8 mouse cellular contexts compared by ENCODE assay signal in genomic region chr4:149305761-149306711, GRCm38 (mm10). TPM values are rescaled to one million over a fixed set of nuclear protein-coding genes. Genes with fewer than 3 reads are reported as not detected.
DNase-seq lines count a peak whose midpoint lies in the region; ATAC-seq and TF ChIP-seq lines count a peak whose summit lies in the region.

No protein-coding gene starts in this region.

- no peaks in the 10 kb centered on the region for H3K9me3 ChIP-seq in heart, embryonic 15.5 days (replicated peaks)
- no peaks in the 10 kb centered on the region for H3K9me3 ChIP-seq in G1E (replicated peaks)
- no peaks in the 10 kb centered on the region for H3K9me3 ChIP-seq in forebrain, embryonic 15.5 days
- no peaks in the 10 kb centered on the region for H3K9me3 ChIP-seq in liver, postnatal 0 days (ENCODE audit: low read length)

- H3K4me3 ChIP-seq in heart, embryonic 15.5 days, result peak overlapping the region; percentile 87
- peak overlapping the region; percentile 85 for H3K4me3 ChIP-seq in G1E (ENCODE audit: low read depth, low read length)
- H3K4me3 ChIP-seq in forebrain, embryonic 15.5 days, result peak overlapping the region; percentile 70
- peak overlapping the region; percentile 81 for H3K4me3 ChIP-seq in liver, postnatal 0 days (ENCODE audit: low read depth, low read length)

- no peak for DNase-seq in heart, postnatal 36 days
- DNase-seq in G1E (ENCODE audit: low spot score), result no peak
- DNase-seq in liver, postnatal 0 days, result no peak
- no peak for DNase-seq in cerebellum, postnatal 10 days
- DNase-seq in left cerebral cortex, adult 11 months (ENCODE audit: low spot score), result no peak
- DNase-seq in cerebellum, adult 18-20 months, result no peak

- TF ChIP-seq CTCF in G1E (IDR thresholded peaks at IDR 0.05; ENCODE audit: low read depth, low read length), result no peak
- TF ChIP-seq CTCF in liver, postnatal 0 days (IDR thresholded peaks at IDR 0.05; ENCODE audit: low read depth), result no peak

- peak overlapping the region; percentile 95 for H3K27ac ChIP-seq in heart, embryonic 15.5 days
- peak overlapping the region; percentile 96 for H3K27ac ChIP-seq in forebrain, embryonic 15.5 days (replicated peaks)
- peak overlapping the region; percentile 87 for H3K27ac ChIP-seq in liver, postnatal 0 days (ENCODE audit: low read depth)

- 31% methylated on average over 14 of the region's 14 CpGs for WGBS in heart, embryonic 15.5 days
- 23% methylated on average over 14 of the region's 14 CpGs for whole genome bisulfite sequencing in forebrain, embryonic 15.5 days
- 43% methylated on average over 14 of the region's 14 CpGs for WGBS in liver, postnatal 0 days (ENCODE audit: insufficient replicate concordance)

- H3K4me1 ChIP-seq in heart, embryonic 15.5 days (replicated peaks), result peaks cover 42% of the 10 kb centered on the region
- H3K4me1 ChIP-seq in G1E (ENCODE audit: insufficient read depth, low read depth, low read length), result peaks cover 43% of the 10 kb centered on the region
- peaks cover 58% of the 10 kb centered on the region for H3K4me1 ChIP-seq in forebrain, embryonic 15.5 days
- peaks cover 21% of the 10 kb centered on the region for H3K4me1 ChIP-seq in liver, postnatal 0 days (ENCODE audit: insufficient read depth)

- H3K36me3 ChIP-seq in heart, embryonic 15.5 days, result no peaks in the 10 kb centered on the region
- H3K36me3 ChIP-seq in G1E (replicated peaks), result no peaks in the 10 kb centered on the region
- no peaks in the 10 kb centered on the region for H3K36me3 ChIP-seq in forebrain, embryonic 15.5 days
- no peaks in the 10 kb centered on the region for H3K36me3 ChIP-seq in liver, postnatal 0 days (replicated peaks; ENCODE audit: insufficient read depth, low read length)

- no peaks in the 10 kb centered on the region for H3K27me3 ChIP-seq in heart, embryonic 15.5 days
- peaks cover 24% of the 10 kb centered on the region for H3K27me3 ChIP-seq in G1E (ENCODE audit: insufficient read depth, low read length)
- H3K27me3 ChIP-seq in forebrain, embryonic 15.5 days, result no peaks in the 10 kb centered on the region
- peaks cover 4% of the 10 kb centered on the region for H3K27me3 ChIP-seq in liver, postnatal 0 days (ENCODE audit: insufficient read depth, low read length)

- peak overlapping the region; percentile 82 for H3K4me2 ChIP-seq in heart, embryonic 15.5 days
- H3K4me2 ChIP-seq in forebrain, embryonic 15.5 days (replicated peaks), result peak overlapping the region; percentile 48
- peak overlapping the region; percentile 84 for H3K4me2 ChIP-seq in liver, postnatal 0 days (ENCODE audit: low read depth, low read length)

- 0 out of 2 replicates have a peak, but pooled peaks have one; percentile 31 for TF ChIP-seq EP300 in liver, postnatal 0 days (IDR thresholded peaks at IDR 0.05; ENCODE audit: low read depth)

- H3K9ac ChIP-seq in heart, embryonic 15.5 days, result peak overlapping the region; percentile 97
- peak overlapping the region; percentile 82 for H3K9ac ChIP-seq in forebrain, embryonic 15.5 days (replicated peaks)
- peak overlapping the region; percentile 78 for H3K9ac ChIP-seq in liver, postnatal 0 days (replicated peaks)

- ATAC-seq in heart, embryonic 15.5 days (replicated peaks; ENCODE audit: insufficient number of reproducible peaks, insufficient read depth, low FRiP score, low read depth), result no peak
- ATAC-seq in G1E (ENCODE audit: extremely low read depth, insufficient number of reproducible peaks, low FRiP score, poor library complexity, severe bottlenecking), result no peak
- ATAC-seq in forebrain, embryonic 15.5 days (replicated peaks), result no peak
- no peak for ATAC-seq in liver, postnatal 0 days

- intact Hi-C loops in heart, postnatal 36 days (cut with DNase I), result loop anchor here (2.0 kb wide), 2 partner anchors 13 to 69 kb away; no protein-coding TSS in a partner anchor

RNA-seq across cellular contexts. Expression of gene Kif1b, which starts 1.5 kb away (rescaled TPM):
- 39.4 and 42.8 TPM in 2 replicates for polyA plus RNA-seq in heart, embryonic 15.5 days (2015; fragmentation: Nextera tagmentation; extraction: Ambion mirVana)
- 100 to 1,000 TPM; 148 to 157 TPM for total RNA-seq in heart, postnatal 36 days (2021)
- total RNA-seq in G1E (2014; fragmentation: Nextera tagmentation) (34.6 and 43.0 TPM in 2 replicates), G1E (2017) (32.7 and 32.9 TPM in 2 replicates)
- polyA plus RNA-seq in G1E (2012), result 2.6 and 3.6 TPM in 2 replicates
- 135 and 141 TPM in 2 replicates for polyA plus RNA-seq in forebrain, embryonic 15.5 days (2015; fragmentation: Nextera tagmentation; extraction: Ambion mirVana)
- polyA plus RNA-seq in liver, postnatal 0 days (2015; fragmentation: Nextera tagmentation; extraction: Ambion mirVana), result 6.9 and 8.9 TPM in 2 replicates
